Mouse (Mus musculus): ENCODE data around the gene Ankrd11.

GRCm38 (mm10) chr8:123017143-123017542 lies 24.9 kb downstream of the Ankrd11 start:
- TF ChIP-seq CTCF (IDR thresholded peaks at IDR 0.05; ENCODE audit: insufficient read depth, low read length): no peak
- TF ChIP-seq POLR2A (IDR thresholded peaks at IDR 0.05; ENCODE audit: borderline replicate concordance, extremely low read depth, low read depth, low read length): no peak
